Mouse (Mus musculus): ENCODE measurements at regions not wholly inside any gene's neighbourhood (a gene's known extent, or its start where the extent isn't known, plus 50 kb on each side); places are given as distances from the start of the nearest gene placed in this dataset.
A peak's percentile ranks its signal among the peaks of the same experiment; 100 is the strongest.

DNA sequence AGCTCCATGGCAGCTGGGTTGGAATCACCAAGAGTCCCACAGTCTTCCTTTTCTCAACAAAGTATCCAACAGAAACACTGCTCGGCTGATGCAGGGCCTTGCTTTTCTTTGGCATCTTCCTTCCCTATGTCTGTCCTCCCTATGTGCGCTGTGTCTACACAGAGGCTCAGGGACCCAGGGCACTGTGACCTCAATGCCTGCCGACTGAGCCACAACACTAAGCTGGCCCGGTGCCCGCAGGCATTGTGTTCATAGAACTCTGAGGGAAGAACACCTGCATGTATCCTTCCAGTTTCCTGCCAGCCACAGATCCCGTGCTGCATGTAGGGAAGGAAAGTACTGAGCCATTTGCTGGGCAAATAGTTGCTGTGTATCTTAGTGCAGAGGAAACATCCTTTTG is 109.2 kb downstream of the Ets2 start:
- DNase-seq, result peak; percentile 60

DNA sequence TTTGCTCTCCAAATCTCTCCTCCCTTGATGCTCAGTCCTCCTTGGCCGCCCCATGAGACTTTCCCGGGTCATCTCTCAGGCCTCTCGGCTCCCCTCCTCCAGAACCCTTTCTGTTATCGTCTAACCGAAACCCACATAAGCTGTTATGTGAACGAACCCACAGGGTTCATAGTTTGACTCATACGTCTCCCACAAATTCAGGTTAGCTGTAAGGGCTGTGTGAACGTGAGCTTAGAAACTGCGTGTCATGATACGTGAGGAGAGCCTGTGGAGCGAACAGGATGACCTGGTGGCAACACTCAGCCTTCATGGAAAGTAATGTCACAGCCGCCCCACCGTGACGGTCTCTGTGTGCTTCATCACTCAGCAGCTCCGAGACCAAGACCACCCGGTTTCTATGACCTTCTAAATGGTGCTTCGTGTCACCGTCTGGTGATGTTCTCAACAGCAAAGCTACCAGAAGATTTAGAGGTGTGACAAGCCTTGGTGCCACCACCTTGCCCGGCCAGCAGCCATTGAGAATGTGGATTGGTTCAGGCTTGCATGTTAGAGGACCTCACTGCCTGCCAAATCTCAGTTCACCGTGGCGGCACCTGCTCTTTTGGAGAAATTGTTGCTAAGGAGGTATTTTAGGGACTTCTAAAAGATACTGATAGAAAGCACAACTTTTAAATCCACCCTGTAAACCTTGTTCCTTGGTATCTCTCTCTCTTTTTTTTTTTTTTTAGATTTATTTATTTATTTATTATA is 107.4 kb downstream of the Ets2 start:
- no peak for DNase-seq

DNA sequence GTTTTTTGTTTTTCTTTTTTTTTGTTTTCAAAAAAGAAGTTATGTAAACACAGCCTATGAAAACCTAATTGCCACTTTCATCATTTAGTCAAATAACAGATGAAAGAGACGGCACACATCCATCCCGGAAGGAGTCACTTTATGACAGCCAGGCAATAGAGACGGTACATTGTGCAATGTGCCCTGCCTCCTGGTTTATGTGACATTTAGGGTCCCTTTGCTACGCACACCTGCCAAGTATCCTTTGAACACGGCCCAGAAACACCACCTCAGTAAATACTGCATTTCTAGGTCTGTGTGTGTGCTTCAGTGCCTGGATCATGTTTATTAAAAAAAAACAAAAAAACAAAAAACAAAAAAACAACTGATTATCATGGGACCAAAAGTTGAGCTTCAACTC is 104.6 kb downstream of the Ets2 start:
- no peak for DNase-seq

DNA sequence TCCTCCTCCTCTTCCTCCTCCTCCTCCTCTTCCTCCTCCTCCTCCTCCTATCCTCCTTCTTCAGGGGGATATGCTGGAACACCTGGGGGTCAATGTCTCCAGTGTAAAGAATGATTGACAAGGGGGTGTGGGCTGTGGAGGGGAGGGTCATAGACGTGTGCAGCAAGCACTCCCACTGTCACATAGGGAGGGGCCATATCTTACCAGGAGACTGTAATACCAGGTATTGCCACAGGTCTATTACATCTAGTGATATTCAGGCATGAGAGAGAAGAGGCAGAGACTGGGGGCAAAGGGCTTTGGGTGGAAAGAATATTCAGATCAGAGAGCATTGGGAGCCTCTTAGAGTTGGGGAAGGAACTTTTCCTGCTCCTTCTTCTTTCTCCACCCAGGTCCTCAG is 102.3 kb downstream of the Ets2 start:
- no peak for DNase-seq

DNA sequence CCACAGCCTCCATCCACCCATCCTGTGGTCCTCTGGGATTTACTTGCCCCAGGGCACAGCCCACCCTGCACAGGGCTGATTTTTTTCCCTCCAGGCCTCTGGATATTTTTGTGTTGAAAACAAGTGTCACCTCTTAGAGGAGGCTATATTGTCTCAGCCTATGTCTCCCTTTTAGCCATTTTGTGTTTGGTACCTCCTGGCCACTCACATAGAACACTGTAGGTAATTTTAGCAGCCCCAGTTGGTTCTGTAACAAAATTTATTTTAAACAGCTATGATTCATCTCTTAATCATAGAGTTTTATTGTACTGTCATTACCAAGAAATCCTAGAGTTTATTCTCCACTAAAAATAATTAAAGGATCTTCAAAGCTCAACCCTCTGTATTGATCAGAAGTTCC is 100.8 kb downstream of the Ets2 start:
- DNase-seq, result no peak

DNA sequence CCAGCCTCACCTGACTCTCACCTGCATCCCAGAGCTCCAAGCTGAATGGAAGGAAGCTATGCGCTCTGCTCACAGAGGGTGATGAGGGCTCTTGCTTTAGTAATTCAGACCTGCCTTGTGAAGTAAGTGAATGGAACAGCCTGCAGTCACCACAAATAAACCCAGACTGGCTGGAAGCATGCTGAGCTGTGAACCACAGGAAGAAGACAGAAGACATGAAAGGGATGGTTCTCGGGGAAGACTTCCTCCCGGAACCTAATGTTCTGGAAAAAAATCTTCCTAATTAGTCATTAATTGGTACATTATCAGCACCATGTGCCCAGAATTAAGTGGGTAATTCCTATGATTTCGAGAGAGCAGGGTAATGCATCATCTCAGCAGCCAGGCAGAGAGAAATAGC is 100.3 kb downstream of the Ets2 start:
- no peak for DNase-seq

DNA sequence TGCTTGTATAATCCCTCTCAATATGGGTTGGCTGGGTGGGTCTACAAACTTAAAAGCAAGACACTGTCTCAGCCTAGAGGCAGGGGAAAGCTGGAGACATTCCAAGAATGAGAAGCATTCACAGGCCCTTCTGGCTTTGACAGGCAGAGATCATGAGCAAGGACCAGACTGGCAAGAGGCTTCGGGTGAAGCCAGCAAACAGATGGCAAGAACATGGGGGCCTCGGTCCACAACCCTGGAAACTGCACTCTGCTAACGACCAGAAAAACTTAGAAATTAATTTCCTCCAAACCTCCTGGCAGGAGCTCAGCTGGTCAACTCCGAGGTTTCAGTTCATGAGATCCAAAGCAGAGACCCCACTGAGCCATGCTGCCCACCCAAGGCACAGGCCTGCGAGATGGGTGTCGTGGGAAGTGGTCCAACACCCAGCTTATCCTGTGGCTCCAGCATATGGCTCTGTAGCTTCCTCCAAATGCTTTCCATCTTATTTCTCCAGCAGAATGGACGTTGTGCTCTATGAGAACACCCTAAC is 99.1 kb downstream of the Ets2 start:
- no peak for DNase-seq

DNA sequence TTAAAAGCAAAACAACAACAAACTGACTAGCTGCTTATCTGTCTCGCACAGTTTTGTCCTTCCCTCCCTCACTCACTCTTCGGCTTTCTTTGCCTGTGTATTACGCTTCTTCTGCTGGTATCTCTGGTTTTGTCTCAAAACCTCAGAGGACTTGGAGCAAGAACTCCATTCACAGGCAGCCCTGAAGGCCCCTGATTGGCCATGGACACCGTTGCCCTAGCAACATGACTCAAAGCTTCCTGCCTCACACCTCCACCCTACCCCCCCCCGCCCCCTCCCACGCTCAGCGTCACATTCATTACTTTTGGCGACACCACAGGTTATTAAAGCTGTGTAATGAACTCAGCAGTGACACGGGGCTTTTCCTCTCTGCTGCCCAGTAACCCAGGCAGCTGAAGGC is 96.7 kb downstream of the Ets2 start:
- DNase-seq, result no peak

DNA sequence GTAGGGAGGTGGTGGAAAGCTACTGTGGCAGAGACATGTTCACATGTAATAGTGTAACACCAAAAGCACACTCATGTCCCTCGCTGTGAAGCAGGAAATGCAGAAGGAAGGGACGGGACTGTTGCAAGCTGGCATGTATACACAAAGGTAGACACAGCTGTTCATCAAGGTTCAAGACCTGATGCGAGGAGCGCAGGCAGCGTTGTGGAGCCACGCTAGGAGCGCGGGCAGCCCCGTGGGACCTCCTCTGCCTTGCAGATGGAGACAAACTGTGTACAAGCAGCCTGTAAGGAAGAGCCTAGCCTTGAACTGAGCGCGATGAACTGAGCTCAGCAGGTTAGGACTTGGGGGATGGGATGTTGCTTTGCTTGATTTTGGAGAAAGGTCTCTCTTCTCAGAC is 96.2 kb downstream of the Ets2 start:
- DNase-seq, result no peak

DNA sequence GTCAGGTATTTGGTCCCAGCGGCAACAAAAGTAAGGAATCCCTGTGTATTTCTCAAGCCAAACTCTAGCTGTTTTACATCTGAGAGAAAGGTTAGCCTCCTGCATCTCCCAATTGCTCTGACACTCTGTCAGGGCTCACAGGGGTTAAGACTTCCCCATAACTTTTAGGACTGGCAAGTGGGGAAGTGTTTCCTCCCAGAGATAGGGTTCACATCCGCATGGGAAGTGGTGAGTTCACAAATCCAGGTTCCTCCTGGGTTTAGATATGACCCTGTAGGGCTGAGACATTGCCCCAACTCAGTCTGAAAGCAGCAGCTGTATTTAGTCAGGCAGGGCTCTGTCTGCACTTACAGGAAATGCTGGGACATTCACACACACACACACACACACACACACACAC is 95.3 kb downstream of the Ets2 start:
- DNase-seq, result no peak

DNA sequence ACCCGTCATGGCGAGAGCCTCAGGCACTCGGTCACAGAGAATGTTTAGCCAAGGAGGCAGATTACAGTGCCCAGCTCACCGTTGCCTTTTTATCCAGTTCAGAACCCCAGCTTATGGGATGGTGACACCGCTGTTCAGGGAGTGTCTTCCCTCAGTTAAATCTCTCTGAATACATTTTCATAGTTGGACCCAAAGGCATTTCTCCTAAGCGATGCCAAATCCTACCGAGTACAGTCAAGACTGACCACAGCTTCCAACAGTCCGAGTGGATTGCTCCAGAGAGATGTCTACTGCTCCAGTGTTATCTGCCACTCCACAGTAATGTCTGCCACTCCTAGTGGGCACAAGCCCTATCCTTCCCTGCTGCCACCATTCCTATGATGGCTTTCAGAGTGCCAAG is 93.0 kb downstream of the Ets2 start:
- no peak for DNase-seq

DNA sequence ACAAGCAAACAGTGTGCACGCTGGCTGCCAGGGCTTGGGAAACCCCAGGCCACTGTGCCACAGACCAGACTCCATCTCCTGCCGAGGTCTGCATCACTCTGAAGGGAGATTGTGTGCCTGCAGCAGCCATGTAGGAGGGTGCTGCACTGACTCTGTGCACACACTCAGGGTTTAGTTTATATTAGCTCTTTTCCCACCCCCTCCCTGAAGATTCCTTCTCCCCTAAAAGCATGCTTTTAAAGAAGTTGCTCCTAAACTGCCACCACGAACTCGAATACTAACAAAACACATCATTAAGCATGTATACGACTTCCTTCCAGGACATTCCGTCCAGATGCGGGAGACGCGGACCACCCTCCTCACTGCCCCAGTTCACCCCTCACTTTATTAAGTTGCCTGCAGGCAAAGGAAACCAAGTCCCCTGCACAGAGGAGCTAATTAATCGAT is 92.4 kb downstream of the Ets2 start:
- no peak for DNase-seq

DNA sequence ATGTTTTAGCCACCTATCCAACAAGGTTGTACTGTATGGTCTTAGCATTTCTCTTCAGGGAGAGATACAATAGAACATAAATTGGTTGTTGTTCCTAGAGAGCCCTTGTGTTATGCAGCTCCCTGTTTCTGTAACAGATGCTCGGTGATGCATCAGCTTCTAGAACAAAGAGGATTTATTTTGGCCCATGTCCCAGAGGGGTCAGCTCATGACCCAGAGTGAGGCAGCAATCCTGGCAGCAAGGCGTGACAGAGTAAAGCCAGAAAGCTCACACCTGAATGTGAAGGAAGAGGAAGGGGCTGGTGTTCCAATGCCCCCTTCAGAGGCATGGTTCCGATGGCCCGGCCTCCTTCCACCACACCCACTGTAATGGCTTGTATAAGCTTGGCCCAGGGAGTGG is 88.8 kb downstream of the Ets2 start:
- peak; percentile 50 for DNase-seq

DNA sequence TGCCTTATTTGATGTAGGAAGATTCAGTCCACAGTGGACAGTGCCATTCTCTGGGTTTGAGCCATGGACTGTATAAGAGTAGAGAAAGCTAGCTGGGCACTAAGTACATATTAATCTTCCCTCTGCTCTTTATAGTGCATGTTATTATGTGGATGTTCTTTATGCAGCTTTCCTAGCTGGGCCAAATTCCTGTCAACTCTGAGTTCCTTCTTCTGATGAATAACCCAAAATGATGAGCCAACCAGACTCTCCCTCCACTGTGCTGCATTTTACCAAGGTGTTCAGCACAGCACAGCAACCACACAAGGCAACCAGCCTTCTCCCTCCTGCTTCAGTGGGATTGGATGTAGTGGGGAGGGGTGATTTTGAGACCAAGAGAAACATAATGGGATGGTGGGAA is 87.7 kb downstream of the Ets2 start:
- DNase-seq, result no peak

DNA sequence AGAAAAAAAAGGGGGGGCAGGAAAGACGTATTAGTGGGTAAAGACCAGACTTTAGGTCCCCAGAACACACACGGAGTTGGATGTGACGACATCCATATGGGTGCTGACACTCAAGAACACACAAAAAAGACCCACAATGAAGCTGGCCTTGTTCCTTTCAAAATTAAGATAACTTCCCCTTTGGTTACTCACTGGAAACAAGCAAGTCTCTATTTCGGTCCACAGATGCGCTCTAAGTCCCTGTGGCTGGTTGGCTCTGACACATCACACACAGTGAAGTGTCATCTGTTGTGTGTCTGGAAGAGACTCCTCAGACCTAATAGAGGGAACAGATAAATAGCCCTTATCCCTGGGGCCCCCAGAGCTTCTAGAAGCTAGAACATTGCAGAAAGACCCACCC is 79.8 kb downstream of the Ets2 start:
- no peak for DNase-seq

DNA sequence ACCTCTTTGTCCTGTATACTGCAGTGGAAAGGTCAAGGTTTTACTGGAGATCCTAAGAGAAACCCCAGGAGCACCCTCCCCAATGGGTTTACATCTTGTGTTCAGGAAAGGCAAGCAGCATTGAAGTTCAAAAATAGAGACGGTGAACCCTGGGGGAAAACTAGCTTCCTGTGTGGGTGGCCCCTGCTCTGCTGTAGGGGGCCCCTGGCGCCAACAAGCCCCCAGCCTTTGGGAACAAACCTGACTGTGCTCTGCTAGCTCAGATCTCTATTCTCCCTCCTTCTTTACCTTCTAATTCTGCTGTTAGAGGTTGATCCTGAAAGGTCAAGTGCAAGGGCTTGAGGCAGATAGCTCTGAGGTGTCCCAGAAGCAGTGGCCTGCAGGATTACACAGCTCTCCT is 78.6 kb downstream of the Ets2 start:
- no peak for DNase-seq

DNA sequence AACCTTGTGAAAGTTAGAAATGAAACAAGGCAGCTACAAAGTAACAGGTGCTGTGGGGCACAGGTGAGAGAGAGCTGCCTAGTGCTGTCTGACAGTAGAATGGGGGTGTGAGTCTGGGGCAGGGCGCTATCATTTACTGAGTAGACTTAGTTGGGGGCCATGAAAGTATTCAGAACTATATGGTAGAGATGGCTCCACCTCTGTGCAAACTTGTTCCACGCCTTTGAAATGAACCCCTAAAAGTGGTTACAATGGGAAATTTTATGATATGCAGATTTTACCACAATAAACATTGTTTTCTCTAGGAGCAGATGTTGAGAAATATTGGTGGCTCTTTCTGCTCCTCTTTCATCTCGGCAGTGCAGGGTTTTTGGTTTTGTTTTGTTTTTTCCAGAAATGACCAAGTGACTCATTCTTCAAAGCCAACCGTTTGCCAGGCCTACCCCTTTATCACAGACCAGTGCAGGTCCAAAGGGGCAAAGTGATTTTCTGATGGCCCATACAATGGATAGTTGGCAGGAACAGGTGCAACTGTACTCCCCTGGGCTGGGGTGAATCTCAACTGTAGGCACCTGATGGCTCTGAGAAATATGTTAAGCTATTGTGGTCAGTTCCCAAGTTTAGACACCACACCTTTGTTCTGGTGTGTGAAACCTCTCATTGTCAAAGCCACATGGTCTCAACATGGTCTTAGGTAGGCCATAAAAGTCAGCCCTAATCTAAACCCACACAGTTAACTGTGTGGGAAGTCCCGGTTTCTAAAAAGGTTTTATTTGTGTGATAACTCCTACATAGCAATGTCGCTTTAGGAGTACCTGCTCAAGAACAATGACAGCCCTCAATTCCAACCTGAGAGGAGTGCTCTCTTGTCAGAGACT is 77.2 kb downstream of the Ets2 start:
- no peak for DNase-seq

DNA sequence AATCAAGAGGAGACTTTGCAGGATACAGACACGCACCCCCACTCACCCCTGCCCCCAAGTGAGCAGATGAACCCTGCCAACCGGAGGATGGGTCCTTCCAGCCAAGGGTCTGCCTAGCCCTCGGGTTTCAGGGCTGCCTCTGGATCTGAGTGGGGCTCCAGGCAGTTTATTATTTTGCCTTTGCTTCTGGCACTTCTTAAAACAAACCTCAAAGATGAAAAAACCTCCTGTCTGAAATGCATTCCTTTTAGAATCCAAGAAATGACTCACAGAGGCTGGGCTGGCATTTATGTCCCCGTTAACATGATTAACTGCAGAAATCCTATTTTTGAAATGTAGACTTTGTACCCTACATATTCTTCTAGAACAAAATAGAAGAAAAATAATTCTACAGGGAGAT is 76.3 kb downstream of the Ets2 start:
- DNase-seq, result peak; percentile 25

DNA sequence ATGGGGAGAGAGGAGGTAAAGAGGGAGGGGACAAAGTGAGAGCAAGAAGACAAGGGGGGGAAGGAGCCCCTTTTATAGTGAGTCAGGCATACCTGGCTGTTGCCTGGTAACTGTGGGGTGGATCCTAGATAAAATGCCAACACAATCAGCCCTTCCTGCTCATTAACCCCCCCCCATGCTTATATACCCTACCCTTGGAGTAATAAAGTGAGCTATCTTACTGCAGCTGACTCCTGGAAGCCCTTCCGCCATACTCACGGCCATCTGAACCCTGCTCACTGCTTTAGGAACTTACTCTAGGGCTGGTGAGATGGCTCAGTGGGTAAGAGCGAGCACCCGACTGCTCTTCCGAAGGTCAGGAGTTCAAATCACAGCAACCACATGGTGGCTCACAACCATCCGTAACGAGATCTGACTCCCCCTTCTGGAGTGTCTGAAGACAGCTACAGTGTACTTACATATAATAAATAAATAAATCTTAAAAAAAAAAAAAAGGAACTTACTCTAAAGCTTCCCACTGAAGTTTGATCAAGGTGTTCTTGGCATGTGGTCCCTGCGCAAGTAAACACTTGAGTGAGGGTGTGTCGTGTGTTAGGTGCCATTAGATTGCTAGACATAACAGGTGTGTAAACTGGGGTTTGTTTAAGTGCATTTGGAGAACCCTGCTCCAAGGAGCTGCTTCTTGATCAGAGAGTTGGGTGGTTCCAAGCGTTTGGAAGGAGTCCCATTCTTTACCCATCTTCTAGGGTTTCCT is 74.9 kb downstream of the Ets2 start:
- DNase-seq, result no peak

DNA sequence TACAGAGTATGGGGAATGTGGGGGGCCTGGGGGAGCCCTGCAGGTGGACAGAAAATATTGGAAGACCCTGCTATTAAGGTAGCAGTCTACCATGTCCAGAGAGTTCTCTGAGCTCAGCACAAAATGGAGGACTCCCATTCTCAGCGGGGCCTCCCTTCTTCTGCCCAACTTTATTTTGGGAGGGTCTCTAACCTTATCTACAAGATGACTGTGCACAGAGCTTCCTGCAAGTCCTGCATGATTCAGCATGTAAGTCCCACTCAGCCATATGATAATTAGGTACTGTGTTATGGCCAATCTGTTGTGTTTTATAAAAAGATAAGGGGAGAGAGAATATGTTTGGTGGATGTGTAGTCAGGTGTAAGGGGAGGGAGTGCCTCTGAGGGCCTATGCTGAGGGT is 74.1 kb downstream of the Ets2 start:
- DNase-seq, result no peak

DNA sequence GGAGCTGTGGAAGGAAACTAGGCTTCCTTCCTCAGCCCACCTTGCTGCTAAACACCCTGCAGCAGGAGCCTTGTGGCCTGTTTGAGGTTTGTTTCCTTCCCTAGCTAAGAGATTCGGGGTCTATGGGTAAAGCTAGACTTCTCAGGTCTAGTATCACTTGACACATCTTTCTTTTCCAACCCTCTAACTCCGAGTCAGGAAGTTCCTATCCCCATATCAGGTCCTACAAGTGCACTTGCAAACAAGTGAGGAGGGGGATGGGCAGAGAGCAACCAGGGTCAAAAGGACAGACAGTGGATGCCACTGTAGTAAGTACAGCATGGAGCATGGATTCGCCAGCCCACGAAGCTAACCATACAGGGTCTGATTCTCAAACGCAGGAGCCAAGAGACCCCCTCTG is 73.5 kb downstream of the Ets2 start:
- no peak for DNase-seq

DNA sequence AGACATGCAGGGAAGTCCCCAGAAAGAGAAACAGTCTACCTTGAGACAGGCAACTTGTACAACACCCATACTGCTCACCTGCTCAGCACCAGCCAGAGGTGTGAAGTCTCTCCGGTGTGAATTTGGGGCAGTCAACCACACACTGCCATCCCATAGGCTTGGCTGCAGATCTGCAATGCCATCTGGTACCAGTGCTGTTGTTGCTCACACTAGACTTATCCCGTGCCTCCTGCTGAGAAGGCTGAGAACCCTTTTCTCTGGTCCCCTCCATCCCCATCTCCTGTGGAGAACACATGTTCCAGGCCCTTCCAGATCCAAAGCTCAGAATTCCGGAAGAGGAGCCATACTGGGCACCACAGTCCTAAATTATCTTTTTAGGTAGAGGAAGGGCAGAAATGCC is 71.3 kb downstream of the Ets2 start:
- no peak for DNase-seq
